Mouse (Mus musculus): Measurements from ENCODE around the gene Cpsf3. TPM values are rescaled to one million over a fixed set of nuclear protein-coding genes. Genes with fewer than 3 reads are reported as not detected.
A peak's percentile ranks its signal among the peaks of the same experiment; 100 is the strongest.

The Cpsf3 gene
- 106 and 111 TPM in 2 replicates for polyA plus RNA-seq (2015; fragmentation: Nextera tagmentation; extraction: Ambion mirVana)

GRCm38 (mm10) chr12:21284761-21285441, at the start of gene Cpsf3:
TSS of gene Cpsf3 (plus strand) at chr12:21285391.
- Histone ChIP-seq H3K9ac (peak within 1 kb of the TSS; percentile 81), H3K4me3 (peak within 1 kb of the TSS; percentile 65), H3K27ac (peak within 1 kb of the TSS; percentile 78), H3K9me3 (no peaks in the 10 kb centered on the region), H3K36me3 (no peaks in the 10 kb centered on the region), H3K4me1 (peaks cover 34% of the 10 kb centered on the region), H3K27me3 (no peaks in the 10 kb centered on the region), H3K4me2 (peak within 1 kb of the TSS; percentile 77)
- no peak for ATAC-seq (ENCODE audit: borderline replicate concordance, extremely low read depth, low FRiP score, low TSS enrichment)
- 46% methylated on average over 11 of the region's 11 CpGs for WGBS

DNA sequence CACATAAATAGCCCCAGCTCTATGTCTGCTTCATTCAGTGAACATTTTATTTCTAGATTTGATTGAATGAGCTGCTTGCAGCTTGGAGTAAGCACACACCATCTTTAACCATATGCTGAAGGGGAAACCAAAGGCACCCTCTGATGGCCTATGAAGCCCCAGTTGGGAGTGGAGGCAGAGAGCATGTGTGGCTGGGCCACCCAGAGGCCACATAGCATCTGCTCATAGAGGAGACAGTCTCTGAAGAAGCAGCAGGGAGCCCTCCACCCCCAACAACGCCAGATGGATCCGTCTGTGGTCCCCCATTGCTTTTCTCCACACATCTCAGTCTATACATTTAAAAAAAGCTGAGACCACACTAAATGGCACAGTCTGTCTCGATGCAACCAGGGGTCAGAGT, 43.2 kb upstream of the Cpsf3 start:
- Histone ChIP-seq H3K9ac (no peak overlapping the region), H3K9me3 (no peaks in the 10 kb centered on the region), H3K27ac (no peak overlapping the region), H3K4me2 (no peak overlapping the region), H3K4me3 (no peak overlapping the region), H3K4me1 (no peaks in the 10 kb centered on the region), H3K27me3 (no peaks in the 10 kb centered on the region), H3K36me3 (peaks cover 26% of the 10 kb centered on the region; the same call in 1 of the 2 replicates)
- no peak for ATAC-seq (ENCODE audit: borderline replicate concordance, extremely low read depth, low FRiP score, low TSS enrichment)
- 80% methylated on average over 3 of the region's 3 CpGs for WGBS

DNA sequence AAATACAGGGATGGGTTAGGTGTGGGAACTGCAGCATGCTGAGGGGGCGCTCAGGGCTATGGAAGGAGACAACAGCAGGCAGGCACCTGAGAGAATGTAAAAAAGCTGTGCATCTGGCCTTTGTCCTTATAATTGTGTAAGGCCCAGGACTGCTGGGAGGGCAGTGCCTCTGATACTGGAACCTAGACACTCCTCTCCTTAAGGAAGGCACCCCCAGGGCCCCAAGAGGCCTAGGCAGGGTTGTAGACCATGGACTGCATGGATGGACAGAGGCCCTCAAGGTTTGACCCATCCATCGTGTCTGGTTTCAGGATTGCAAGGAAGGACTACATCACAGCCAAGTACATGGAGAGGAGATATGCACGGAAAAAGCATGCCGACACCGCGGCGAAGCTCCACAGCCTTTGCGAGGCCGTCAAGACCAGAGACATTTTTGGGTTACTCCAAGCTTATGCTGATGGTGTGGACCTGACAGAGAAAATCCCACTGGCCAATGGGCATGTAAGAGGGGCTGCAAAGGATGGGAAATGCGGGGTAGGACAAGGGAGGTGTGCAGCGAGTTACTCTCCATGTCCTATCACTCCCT, 40.7 kb upstream of the Cpsf3 start:
- Histone ChIP-seq H3K27ac (no peak overlapping the region), H3K36me3 (peaks cover 21% of the 10 kb centered on the region; the same call in 1 of the 2 replicates), H3K4me3 (no peak overlapping the region), H3K27me3 (no peaks in the 10 kb centered on the region), H3K4me2 (no peak overlapping the region), H3K9ac (no peak overlapping the region), H3K4me1 (no peaks in the 10 kb centered on the region), H3K9me3 (no peaks in the 10 kb centered on the region)
- no peak for ATAC-seq (ENCODE audit: borderline replicate concordance, extremely low read depth, low FRiP score, low TSS enrichment)
- 94% methylated on average over 11 of the region's 11 CpGs for WGBS

DNA sequence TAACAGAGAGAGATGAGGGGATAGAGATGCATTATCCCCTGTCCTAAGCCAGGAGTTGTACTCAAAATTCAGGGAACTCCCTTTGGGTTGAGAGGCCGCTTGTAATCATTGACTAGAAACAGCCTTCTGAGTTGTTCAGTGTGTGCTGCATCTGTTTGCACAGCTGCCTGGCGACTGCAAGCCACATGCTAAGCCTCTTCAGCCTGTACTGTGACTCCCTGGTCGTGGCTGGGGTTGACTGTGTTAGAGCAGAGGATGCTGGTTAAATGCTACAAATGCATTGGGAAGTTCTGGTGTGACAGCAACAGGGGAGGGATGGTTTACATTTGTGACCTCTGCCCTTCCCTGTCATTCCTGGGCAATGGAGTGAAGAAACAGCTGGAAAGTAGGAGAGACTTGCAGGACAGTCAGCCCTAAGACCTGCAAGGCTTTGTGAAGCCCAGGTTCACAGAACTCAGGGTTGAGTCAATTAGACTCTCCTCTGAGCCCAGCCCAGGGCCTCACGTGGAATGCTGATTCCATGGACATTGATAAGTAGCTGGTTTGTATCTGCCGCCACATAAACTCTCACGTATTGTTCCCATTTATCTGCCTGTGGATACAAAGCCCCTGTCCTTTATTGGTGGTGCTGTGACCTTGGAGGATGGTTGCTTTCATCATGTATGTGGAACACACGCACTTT, 37.3 kb upstream of the Cpsf3 start:
- no peak overlapping the region for H3K4me3 ChIP-seq
- ATAC-seq (ENCODE audit: borderline replicate concordance, extremely low read depth, low FRiP score, low TSS enrichment), result no peak
- no peak overlapping the region for H3K4me2 ChIP-seq
- 71% methylated on average over 7 of the region's 7 CpGs for WGBS
- no peaks in the 10 kb centered on the region for H3K27me3 ChIP-seq
- H3K4me1 ChIP-seq, result no peaks in the 10 kb centered on the region
- H3K36me3 ChIP-seq, result peaks cover 40% of the 10 kb centered on the region
- H3K9me3 ChIP-seq, result no peaks in the 10 kb centered on the region
- H3K9ac ChIP-seq, result no peak overlapping the region
- H3K27ac ChIP-seq, result no peak overlapping the region

- H3K4me1 ChIP-seq, result no peaks in the 10 kb centered on the region
- H3K36me3 ChIP-seq, result peaks cover 26% of the 10 kb centered on the region
- H3K27ac ChIP-seq, result no peak overlapping the region
- H3K9me3 ChIP-seq, result no peaks in the 10 kb centered on the region
- H3K27me3 ChIP-seq, result no peaks in the 10 kb centered on the region
- H3K4me3 ChIP-seq, result no peak overlapping the region
- ATAC-seq (ENCODE audit: borderline replicate concordance, extremely low read depth, low FRiP score, low TSS enrichment), result no peak
- WGBS, result 89% methylated on average over 6 of the region's 6 CpGs
- no peak overlapping the region for H3K4me2 ChIP-seq
- H3K9ac ChIP-seq, result no peak overlapping the region
Observed at GRCm38 (mm10) chr12:21260494-21261256, 24.5 kb upstream of the Cpsf3 start.

DNA sequence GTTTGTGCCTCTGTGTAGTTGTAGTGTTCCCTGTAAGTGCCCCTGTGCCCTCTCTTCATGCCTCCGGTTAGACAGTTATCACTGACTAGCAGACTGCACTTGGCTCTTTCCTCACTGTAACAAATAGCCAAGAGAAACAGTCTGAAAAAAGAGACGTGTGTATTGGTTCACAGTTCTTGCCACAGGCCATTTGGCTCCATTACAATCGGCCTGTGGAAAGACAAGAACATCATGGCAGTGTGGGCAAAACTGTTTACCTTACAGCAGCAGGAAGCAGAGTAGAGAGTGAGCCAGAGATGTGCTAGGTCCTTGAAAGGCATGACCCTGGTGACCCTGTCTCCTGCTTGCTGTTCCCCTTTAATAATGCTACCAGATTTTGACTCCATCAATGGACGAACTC, 23.7 kb upstream of the Cpsf3 start:
- H3K36me3 ChIP-seq, result peaks cover 29% of the 10 kb centered on the region
- H3K27ac ChIP-seq, result no peak overlapping the region

DNA sequence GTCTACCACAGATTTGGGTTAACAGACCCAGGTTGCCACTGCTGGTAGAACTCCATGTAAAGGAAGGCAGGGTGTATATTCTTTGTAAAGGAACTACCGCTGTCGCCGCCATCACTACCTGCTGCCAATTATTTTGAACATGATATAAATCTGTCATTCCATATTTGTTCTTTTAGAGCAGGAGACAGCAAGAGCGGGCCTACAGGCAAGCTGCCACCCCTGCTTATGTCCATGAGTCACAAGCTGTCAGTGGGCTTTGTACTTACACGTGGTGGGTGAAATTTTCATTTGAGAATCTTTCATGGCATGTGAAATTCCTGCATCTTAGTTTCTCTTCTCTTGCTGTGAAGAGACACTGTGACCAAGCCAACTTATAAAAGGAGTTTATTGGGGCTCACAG, 21.9 kb upstream of the Cpsf3 start:
- no peak for ATAC-seq (ENCODE audit: borderline replicate concordance, extremely low read depth, low FRiP score, low TSS enrichment)
- no peak overlapping the region for H3K9ac ChIP-seq
- no peaks in the 10 kb centered on the region for H3K9me3 ChIP-seq
- no peak overlapping the region for H3K27ac ChIP-seq
- H3K4me3 ChIP-seq, result no peak overlapping the region
- H3K4me2 ChIP-seq, result no peak overlapping the region
- H3K4me1 ChIP-seq, result no peaks in the 10 kb centered on the region
- H3K27me3 ChIP-seq, result no peaks in the 10 kb centered on the region
- WGBS, result 94% methylated on average over 5 of the region's 5 CpGs
- peaks cover 29% of the 10 kb centered on the region for H3K36me3 ChIP-seq

More for the DNA sequence above, 23.7 kb upstream of the Cpsf3 start:
- H3K4me2 ChIP-seq, result no peak overlapping the region
- no peak overlapping the region for H3K9ac ChIP-seq
- WGBS, result 62% methylated on average over 4 of the region's 4 CpGs
- H3K27me3 ChIP-seq, result no peaks in the 10 kb centered on the region
- no peak overlapping the region for H3K4me3 ChIP-seq
- no peak for ATAC-seq (ENCODE audit: borderline replicate concordance, extremely low read depth, low FRiP score, low TSS enrichment)
- no peaks in the 10 kb centered on the region for H3K4me1 ChIP-seq
- no peaks in the 10 kb centered on the region for H3K9me3 ChIP-seq

DNA sequence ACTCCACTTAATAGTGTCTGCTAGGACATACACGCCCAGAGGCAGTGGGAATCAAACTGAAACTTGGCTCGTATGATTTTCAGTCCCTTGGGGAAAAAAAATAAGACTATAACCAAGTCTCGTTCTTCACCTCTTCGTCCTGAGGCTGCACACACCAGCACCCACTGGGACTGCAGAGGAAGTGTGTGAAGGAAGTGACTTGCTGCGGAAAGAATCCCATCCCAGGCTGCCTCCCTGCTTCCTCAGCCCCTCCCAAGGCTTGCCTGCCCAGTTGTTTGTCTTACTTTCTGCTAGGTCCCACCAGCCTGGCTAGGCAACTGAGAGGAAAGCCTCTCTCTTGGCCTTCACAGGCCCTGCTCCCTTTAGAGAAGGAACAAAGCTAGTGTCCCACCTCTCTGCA, 20.9 kb upstream of the Cpsf3 start:
- Histone ChIP-seq H3K4me2 (no peak overlapping the region), H3K27me3 (no peaks in the 10 kb centered on the region), H3K4me3 (no peak overlapping the region), H3K36me3 (peaks cover 33% of the 10 kb centered on the region), H3K4me1 (no peaks in the 10 kb centered on the region), H3K9ac (no peak overlapping the region), H3K9me3 (no peaks in the 10 kb centered on the region), H3K27ac (peak overlapping the region; percentile 27; the same call in 1 of the 2 replicates)
- 68% methylated on average over 5 of the region's 5 CpGs for WGBS
- peak; percentile 28; the same call in 1 of the 2 replicates for ATAC-seq (ENCODE audit: borderline replicate concordance, extremely low read depth, low FRiP score, low TSS enrichment)

DNA sequence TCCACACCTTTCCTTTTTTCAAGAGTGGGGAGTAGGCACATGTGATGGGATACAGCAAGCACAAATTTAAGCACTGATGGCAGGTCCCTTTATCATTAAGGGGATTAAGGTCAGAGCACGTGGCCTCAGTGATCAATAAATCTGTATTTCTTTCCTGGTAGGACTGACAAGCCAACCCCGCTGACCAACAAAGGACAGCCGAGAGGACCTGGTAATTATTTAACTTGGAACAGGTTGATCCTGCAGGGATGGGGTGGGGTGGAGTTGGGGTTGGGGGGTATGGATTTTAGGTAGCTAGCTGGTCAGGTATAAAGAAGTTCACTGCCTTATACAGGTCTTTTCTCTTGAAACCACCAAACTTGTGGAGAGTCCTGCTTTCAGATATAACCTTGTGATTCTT, 20.2 kb upstream of the Cpsf3 start:
- Histone ChIP-seq H3K27ac (peak overlapping the region; percentile 27; the same call in 1 of the 2 replicates), H3K27me3 (no peaks in the 10 kb centered on the region), H3K9me3 (no peaks in the 10 kb centered on the region), H3K4me3 (no peak overlapping the region), H3K4me1 (no peaks in the 10 kb centered on the region), H3K9ac (no peak overlapping the region), H3K36me3 (peaks cover 33% of the 10 kb centered on the region), H3K4me2 (no peak overlapping the region)
- 73% methylated on average over 3 of the region's 3 CpGs for WGBS
- no peak for ATAC-seq (ENCODE audit: borderline replicate concordance, extremely low read depth, low FRiP score, low TSS enrichment)

- Histone ChIP-seq H3K27ac (no peak overlapping the region), H3K4me2 (no peak overlapping the region), H3K9me3 (no peaks in the 10 kb centered on the region), H3K4me3 (no peak overlapping the region), H3K36me3 (peaks cover 35% of the 10 kb centered on the region), H3K4me1 (no peaks in the 10 kb centered on the region), H3K27me3 (no peaks in the 10 kb centered on the region), H3K9ac (no peak overlapping the region)
- WGBS, result 88% methylated on average over 4 of the region's 4 CpGs
- ATAC-seq (ENCODE audit: borderline replicate concordance, extremely low read depth, low FRiP score, low TSS enrichment), result no peak
Observed at GRCm38 (mm10) chr12:21265501-21265900, 19.7 kb upstream of the Cpsf3 start.

GRCm38 (mm10) chr12:21265946-21266783, 19.0 kb upstream of the Cpsf3 start:
- H3K4me3 ChIP-seq, result no peak overlapping the region
- no peak overlapping the region for H3K4me2 ChIP-seq
- H3K9me3 ChIP-seq, result no peaks in the 10 kb centered on the region
- no peak overlapping the region for H3K9ac ChIP-seq
- H3K27me3 ChIP-seq, result no peaks in the 10 kb centered on the region
- H3K36me3 ChIP-seq, result peaks cover 41% of the 10 kb centered on the region
- no peaks in the 10 kb centered on the region for H3K4me1 ChIP-seq
- 70% methylated on average over 14 of the region's 14 CpGs for WGBS
- H3K27ac ChIP-seq, result no peak overlapping the region
- ATAC-seq (ENCODE audit: borderline replicate concordance, extremely low read depth, low FRiP score, low TSS enrichment), result peak; percentile 58

Measured in lung, embryonic 15.5 days (tissue).